Mouse (Mus musculus) thymus, postnatal 14 days (tissue): ENCODE measurements at regions not wholly inside any gene's neighbourhood (a gene's known extent, or its start where the extent isn't known, plus 50 kb on each side); places are given as distances from the start of the nearest gene placed in this dataset.
"Not testable (repeated sequence)": the region's sequence is repeated elsewhere in the genome, so short reads cannot be mapped to it uniquely, and the experiment has no call there.

Experiments used
- DNase-seq: peaks from one replicate; pipeline ENCODE4 v3.0.0; 2021

- DNase-seq: not testable (repeated sequence)
Observed at GRCm38 (mm10) chr12:23216521-23216920, 563.5 kb downstream of the Gm10330 start.

- DNase-seq: peak; percentile 3
Observed at GRCm38 (mm10) chr12:23189546-23189945, 590.5 kb downstream of the Gm10330 start.

GRCm38 (mm10) chr12:23189110-23189509 is 591.0 kb downstream of the Gm10330 start:
- peak; percentile 2 for DNase-seq
